Mouse (Mus musculus): ENCODE data around the gene Gal3st2c. TPM values are rescaled to one million over a fixed set of nuclear protein-coding genes. Genes with fewer than 3 reads are reported as not detected.
A peak's percentile ranks its signal among the peaks of the same experiment; 100 is the strongest.

The Gal3st2c gene
- polyA plus RNA-seq, 1 experiment from 2014 or later, result not detected

DNA sequence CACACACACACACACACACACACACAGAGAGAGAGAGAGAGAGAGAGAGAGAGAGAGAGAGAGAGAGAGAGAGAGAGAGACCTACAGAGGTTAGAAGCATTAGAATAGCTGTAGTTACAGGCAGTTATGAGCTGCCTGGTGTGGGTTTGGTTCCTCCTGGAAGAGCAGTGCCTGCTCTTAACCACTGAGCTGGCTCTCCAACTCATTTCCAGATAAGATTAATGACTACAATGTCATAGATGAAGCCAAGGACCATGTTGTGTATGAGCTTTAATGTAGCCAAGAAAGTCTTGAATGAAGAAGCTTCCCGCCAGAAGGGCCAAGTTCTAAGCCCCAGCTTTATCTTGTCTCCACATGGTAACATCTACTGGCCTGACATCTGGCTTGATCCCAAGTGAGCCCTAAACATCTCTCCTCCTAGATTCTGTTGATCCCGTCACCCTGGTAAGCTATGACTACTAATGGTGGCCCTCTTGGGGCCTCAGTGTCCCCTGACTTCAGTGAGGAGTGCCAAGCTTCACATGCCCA lies 42.8 kb downstream of the Gal3st2c start:
- no peak overlapping the region for H3K27ac ChIP-seq (ENCODE audit: low read length)
- no peak overlapping the region for H3K9ac ChIP-seq (ENCODE audit: low read length)

DNA sequence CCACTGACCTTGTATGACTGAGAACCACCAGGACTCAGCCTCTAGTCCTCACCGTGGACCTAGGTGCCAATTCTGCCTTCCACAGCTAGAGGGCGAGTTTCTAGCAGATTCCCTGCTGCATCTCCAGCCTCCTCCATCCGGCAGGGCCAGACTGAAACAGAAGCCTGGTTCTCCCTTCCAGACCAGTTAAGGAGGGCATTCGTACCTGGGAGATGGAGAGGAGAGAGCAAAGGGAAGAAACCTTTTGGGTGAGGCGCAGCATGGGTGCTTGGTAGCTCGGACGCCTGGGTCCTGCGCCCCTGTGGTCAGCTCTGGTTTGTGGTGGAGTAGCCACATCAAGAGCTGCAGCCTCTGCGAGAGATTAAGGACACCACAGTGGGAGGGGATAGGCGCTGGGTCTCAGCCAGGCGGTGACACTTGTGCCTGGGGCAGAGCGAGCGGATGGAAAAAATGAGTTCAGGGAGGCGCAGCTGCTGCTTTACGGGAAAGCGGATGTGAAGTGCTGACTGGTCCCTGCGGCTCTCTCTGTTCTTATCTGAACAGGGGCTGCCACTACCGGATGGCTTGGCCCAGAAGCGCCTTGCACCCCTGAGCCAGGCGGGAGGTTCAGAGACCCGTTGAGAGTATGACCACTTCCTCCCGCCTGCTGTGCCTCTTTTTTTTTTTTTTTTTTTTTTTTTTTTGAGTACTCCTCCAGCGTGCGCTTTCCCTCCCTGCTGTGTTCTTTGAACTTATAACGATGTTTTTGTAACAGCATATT lies 44.9 kb downstream of the Gal3st2c start:
- peak; percentile 82 for ATAC-seq (ENCODE audit: insufficient read depth, low FRiP score)
- Histone ChIP-seq H3K36me3 (ENCODE audit: control insufficient read depth, insufficient read depth, low read length) (no peaks in the 10 kb centered on the region), H3K4me3 (replicated peaks; ENCODE audit: low read length) (peak overlapping the region; percentile 51), H3K27me3 (ENCODE audit: control insufficient read depth, insufficient read depth, low read length) (no peaks in the 10 kb centered on the region), H3K27ac (ENCODE audit: low read length) (peak overlapping the region; percentile 59), H3K9me3 (replicated peaks; ENCODE audit: control insufficient read depth, low read length) (no peaks in the 10 kb centered on the region), H3K4me2 (ENCODE audit: low read depth, low read length) (peak overlapping the region; percentile 81), H3K4me1 (ENCODE audit: control insufficient read depth, insufficient read depth, low read length) (no peaks in the 10 kb centered on the region), H3K9ac (ENCODE audit: low read length) (peak overlapping the region; percentile 66)
- under 1% methylated on average over 25 of the region's 25 CpGs for WGBS

More for the DNA sequence above, 42.8 kb downstream of the Gal3st2c start:
- Histone ChIP-seq H3K9me3 (replicated peaks; ENCODE audit: control insufficient read depth, low read length) (no peaks in the 10 kb centered on the region), H3K36me3 (ENCODE audit: control insufficient read depth, insufficient read depth, low read length) (no peaks in the 10 kb centered on the region), H3K27me3 (ENCODE audit: control insufficient read depth, insufficient read depth, low read length) (no peaks in the 10 kb centered on the region), H3K4me2 (ENCODE audit: low read depth, low read length) (no peak overlapping the region), H3K4me3 (replicated peaks; ENCODE audit: low read length) (no peak overlapping the region), H3K4me1 (ENCODE audit: control insufficient read depth, insufficient read depth, low read length) (no peaks in the 10 kb centered on the region)
- no peak for ATAC-seq (ENCODE audit: insufficient read depth, low FRiP score)
- 76% methylated on average over 2 of the region's 2 CpGs for WGBS

DNA sequence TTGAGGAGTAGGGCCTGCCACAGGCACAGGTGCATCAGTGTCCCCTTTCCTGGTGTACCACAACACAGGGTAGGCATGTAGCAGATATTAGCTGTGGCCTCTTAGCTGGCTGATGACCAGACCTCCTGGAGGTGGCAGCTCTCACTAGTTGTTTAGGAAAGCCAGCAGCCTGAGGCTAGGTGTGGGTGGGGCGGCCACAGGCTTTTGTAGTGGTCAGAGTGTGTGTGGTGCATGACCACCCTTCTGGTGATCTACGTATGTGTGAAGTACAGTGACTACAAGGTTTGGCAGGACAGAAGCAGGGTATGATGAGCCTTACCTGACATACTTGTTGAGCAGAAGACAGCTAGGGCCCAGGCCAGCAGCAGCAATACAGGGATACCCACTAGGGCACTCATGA lies 50.1 kb downstream of the Gal3st2c start:
- no peaks in the 10 kb centered on the region for H3K36me3 ChIP-seq (ENCODE audit: control insufficient read depth, insufficient read depth, low read length)
- no peak overlapping the region for H3K4me2 ChIP-seq (ENCODE audit: low read depth, low read length)
- H3K27me3 ChIP-seq (ENCODE audit: control insufficient read depth, insufficient read depth, low read length), result no peaks in the 10 kb centered on the region
- 87% methylated on average over 2 of the region's 2 CpGs for WGBS
- ATAC-seq (ENCODE audit: insufficient read depth, low FRiP score), result no peak
- no peaks in the 10 kb centered on the region for H3K4me1 ChIP-seq (ENCODE audit: control insufficient read depth, insufficient read depth, low read length)
- no peaks in the 10 kb centered on the region for H3K9me3 ChIP-seq (replicated peaks; ENCODE audit: control insufficient read depth, low read length)
- H3K4me3 ChIP-seq (replicated peaks; ENCODE audit: low read length), result no peak overlapping the region
- H3K27ac ChIP-seq (ENCODE audit: low read length), result no peak overlapping the region
- no peak overlapping the region for H3K9ac ChIP-seq (ENCODE audit: low read length)

DNA sequence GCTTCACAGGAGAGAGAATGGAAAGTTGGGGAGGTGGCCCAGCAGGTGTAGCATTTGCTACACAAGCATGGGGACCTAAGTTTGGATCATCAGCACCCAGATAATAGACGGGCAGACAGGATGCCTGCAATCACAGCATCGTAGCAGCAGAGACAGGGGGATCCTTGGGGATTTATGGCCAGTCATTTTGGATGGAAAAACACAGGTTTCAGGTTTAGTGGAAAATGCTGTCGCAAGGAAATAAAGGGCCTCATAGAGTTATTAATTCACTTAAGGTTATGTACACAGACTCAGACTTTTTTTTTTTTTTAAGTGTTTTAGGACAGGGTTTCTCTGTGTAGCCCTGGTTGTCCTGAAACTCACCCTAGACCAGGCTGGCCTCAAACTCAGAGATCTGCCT lies 55.2 kb downstream of the Gal3st2c start:
- Histone ChIP-seq H3K4me1 (ENCODE audit: control insufficient read depth, insufficient read depth, low read length) (no peaks in the 10 kb centered on the region), H3K4me2 (ENCODE audit: low read depth, low read length) (no peak overlapping the region), H3K4me3 (replicated peaks; ENCODE audit: low read length) (no peak overlapping the region), H3K27me3 (ENCODE audit: control insufficient read depth, insufficient read depth, low read length) (no peaks in the 10 kb centered on the region), H3K27ac (ENCODE audit: low read length) (no peak overlapping the region), H3K9ac (ENCODE audit: low read length) (no peak overlapping the region), H3K36me3 (ENCODE audit: control insufficient read depth, insufficient read depth, low read length) (no peaks in the 10 kb centered on the region), H3K9me3 (replicated peaks; ENCODE audit: control insufficient read depth, low read length) (no peaks in the 10 kb centered on the region)
- ATAC-seq (ENCODE audit: insufficient read depth, low FRiP score), result no peak
- 58% methylated on average over 3 of the region's 3 CpGs for WGBS

DNA sequence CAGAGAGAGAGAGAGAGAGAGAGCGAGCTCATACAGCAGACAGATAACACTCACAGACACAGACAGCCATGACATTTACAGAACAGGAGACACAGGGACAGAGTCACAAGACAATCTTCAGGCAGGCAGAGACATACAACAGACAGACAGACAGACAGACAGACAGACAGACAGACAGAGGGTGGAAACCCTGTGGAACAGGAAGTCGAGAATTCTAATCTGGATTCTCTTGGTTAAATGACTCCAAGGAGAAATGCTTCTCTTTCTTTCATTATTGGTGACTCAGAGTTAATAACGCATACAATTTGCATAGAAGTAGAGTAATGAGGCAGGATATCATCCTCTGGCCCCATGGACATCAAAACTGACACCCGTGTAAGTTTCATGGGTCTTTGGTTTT lies 56.2 kb downstream of the Gal3st2c start:
- no peaks in the 10 kb centered on the region for H3K27me3 ChIP-seq (ENCODE audit: control insufficient read depth, insufficient read depth, low read length)
- no peak for ATAC-seq (ENCODE audit: insufficient read depth, low FRiP score)
- no peak overlapping the region for H3K27ac ChIP-seq (ENCODE audit: low read length)
- no peak overlapping the region for H3K4me2 ChIP-seq (ENCODE audit: low read depth, low read length)
- no peaks in the 10 kb centered on the region for H3K9me3 ChIP-seq (replicated peaks; ENCODE audit: control insufficient read depth, low read length)
- H3K4me3 ChIP-seq (replicated peaks; ENCODE audit: low read length), result no peak overlapping the region
- no peak overlapping the region for H3K9ac ChIP-seq (ENCODE audit: low read length)
- 77% methylated on average over 4 of the region's 4 CpGs for WGBS
- H3K36me3 ChIP-seq (ENCODE audit: control insufficient read depth, insufficient read depth, low read length), result no peaks in the 10 kb centered on the region
- H3K4me1 ChIP-seq (ENCODE audit: control insufficient read depth, insufficient read depth, low read length), result no peaks in the 10 kb centered on the region

DNA sequence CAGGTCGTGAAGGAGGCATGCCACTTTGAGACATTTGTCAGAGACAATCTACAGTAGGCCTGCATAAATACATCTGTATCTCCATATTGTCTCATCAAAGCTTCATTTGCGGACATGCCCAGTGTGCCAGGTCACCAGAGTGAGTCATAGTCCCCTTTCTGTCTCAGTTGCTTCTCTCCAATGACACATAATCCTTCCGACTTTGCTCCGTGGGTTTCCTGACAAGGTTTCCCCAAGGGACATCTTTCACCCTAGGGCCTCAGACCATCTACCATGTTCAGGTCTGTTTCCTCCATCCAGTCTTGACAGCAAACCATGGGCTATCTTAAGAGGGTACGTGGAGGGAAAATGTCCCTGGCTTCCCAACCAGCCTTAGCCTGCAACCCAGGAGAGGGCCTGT lies 60.8 kb downstream of the Gal3st2c start:
- no peak overlapping the region for H3K4me2 ChIP-seq (ENCODE audit: low read depth, low read length)
- H3K27ac ChIP-seq (ENCODE audit: low read length), result no peak overlapping the region
- H3K36me3 ChIP-seq (ENCODE audit: control insufficient read depth, insufficient read depth, low read length), result no peaks in the 10 kb centered on the region
- no peak overlapping the region for H3K4me3 ChIP-seq (replicated peaks; ENCODE audit: low read length)
- H3K9ac ChIP-seq (ENCODE audit: low read length), result no peak overlapping the region
- H3K9me3 ChIP-seq (replicated peaks; ENCODE audit: control insufficient read depth, low read length), result no peaks in the 10 kb centered on the region
- 79% methylated on average over 5 of the region's 5 CpGs for WGBS
- ATAC-seq (ENCODE audit: insufficient read depth, low FRiP score), result no peak
- H3K4me1 ChIP-seq (ENCODE audit: control insufficient read depth, insufficient read depth, low read length), result no peaks in the 10 kb centered on the region
- no peaks in the 10 kb centered on the region for H3K27me3 ChIP-seq (ENCODE audit: control insufficient read depth, insufficient read depth, low read length)

DNA sequence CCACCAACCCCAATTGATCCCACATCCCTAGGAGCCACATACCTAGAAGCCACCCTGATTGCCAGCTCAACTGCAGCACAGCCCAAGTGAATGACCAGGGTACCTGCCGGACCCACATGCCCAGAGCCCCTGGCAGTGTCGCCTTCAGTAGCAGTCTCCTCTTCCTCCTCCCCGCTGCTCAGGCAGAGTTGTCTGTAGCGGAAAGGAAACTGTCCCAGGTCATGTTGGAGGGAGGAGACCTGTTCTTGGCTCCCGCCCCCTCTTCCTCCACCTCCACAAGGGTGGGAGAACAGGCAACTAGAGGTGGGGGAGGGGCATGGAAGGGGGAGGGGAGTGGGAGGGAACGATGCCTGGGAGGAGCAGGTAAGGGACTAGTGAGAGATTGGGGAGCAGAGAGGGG lies 62.1 kb downstream of the Gal3st2c start, which contains the start of gene Pdcd1:
Pdcd1 (minus strand) TSS at position 181 of the 400 bp plus-strand sequence.
- Histone ChIP-seq H3K4me3 (replicated peaks; ENCODE audit: low read length) (no peak within 1 kb of the TSS), H3K4me2 (ENCODE audit: low read depth, low read length) (no peak within 1 kb of the TSS), H3K27me3 (ENCODE audit: control insufficient read depth, insufficient read depth, low read length) (no peaks in the 10 kb centered on the region), H3K27ac (ENCODE audit: low read length) (no peak within 1 kb of the TSS), H3K36me3 (ENCODE audit: control insufficient read depth, insufficient read depth, low read length) (no peaks in the 10 kb centered on the region), H3K9me3 (replicated peaks; ENCODE audit: control insufficient read depth, low read length) (no peaks in the 10 kb centered on the region), H3K9ac (ENCODE audit: low read length) (no peak within 1 kb of the TSS), H3K4me1 (ENCODE audit: control insufficient read depth, insufficient read depth, low read length) (no peaks in the 10 kb centered on the region)
- ATAC-seq (ENCODE audit: insufficient read depth, low FRiP score), result no peak; the same call in 1 of the 2 replicates
- 49% methylated on average over 6 of the region's 6 CpGs for WGBS

DNA sequence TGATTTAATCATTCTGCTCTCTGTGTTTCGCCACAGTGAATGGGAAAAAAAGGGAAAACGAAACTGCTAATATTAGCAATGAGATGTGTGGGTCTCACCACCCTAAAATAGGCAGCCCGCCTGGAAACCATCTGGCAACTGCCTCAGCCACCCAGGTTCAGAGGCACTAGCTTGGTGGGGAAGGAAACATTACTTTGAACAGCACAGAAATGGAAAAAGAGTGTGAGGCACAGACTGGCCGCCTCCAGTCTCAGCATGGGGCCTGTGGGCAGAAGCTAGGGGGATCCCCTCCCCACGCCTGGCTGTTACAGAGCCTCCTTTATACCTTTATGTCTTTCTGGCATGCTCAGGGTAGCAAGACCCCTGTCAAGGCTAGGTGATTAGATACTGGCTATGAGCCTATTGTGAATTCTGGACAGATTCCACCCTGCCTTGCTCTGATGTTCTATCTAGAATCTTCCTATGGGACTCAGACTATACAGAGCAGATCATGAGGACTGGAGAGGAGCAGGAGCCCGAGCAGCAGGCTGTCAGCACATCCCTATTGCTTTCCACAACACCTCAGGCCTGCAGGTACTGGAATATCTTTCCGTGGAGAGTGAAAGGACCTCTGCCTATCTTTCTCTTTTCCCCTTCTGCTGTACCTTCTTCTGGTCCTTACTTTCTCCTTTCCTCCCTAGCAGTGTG lies 63.4 kb downstream of the Gal3st2c start:
- no peak overlapping the region for H3K9ac ChIP-seq (ENCODE audit: low read length)
- H3K27ac ChIP-seq (ENCODE audit: low read length), result no peak overlapping the region
- WGBS, result 68% methylated on average over 7 of the region's 7 CpGs
- no peaks in the 10 kb centered on the region for H3K9me3 ChIP-seq (replicated peaks; ENCODE audit: control insufficient read depth, low read length)
- H3K4me1 ChIP-seq (ENCODE audit: control insufficient read depth, insufficient read depth, low read length), result no peaks in the 10 kb centered on the region
- no peak for ATAC-seq (ENCODE audit: insufficient read depth, low FRiP score)
- H3K27me3 ChIP-seq (ENCODE audit: control insufficient read depth, insufficient read depth, low read length), result no peaks in the 10 kb centered on the region
- H3K4me3 ChIP-seq (replicated peaks; ENCODE audit: low read length), result no peak overlapping the region
- H3K4me2 ChIP-seq (ENCODE audit: low read depth, low read length), result no peak overlapping the region
- no peaks in the 10 kb centered on the region for H3K36me3 ChIP-seq (ENCODE audit: control insufficient read depth, insufficient read depth, low read length)

DNA sequence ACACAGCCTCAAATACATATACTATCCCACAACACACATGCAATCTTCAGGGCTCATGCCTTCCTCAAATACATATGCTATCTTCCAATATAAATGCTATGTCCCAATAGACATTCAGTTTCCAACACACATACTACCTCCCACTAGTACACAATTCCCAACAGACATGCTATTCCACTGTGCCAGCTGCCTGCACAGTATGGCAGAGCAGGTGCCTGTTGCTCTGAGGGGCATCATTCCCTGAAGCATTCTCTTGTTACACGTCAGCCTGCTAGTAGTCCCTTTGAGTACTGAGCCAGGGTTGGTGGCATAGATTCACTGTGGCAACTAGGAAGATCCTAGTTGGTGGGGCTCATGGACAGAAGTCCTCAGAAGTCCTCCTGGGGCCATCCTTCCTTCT lies 64.2 kb downstream of the Gal3st2c start:
- 68% methylated on average over 1 of the region's 1 CpGs for WGBS
- ATAC-seq (ENCODE audit: insufficient read depth, low FRiP score), result no peak
- no peak overlapping the region for H3K4me3 ChIP-seq (replicated peaks; ENCODE audit: low read length)
- H3K9me3 ChIP-seq (replicated peaks; ENCODE audit: control insufficient read depth, low read length), result no peaks in the 10 kb centered on the region
- no peak overlapping the region for H3K27ac ChIP-seq (ENCODE audit: low read length)
- H3K27me3 ChIP-seq (ENCODE audit: control insufficient read depth, insufficient read depth, low read length), result no peaks in the 10 kb centered on the region
- no peak overlapping the region for H3K4me2 ChIP-seq (ENCODE audit: low read depth, low read length)
- H3K4me1 ChIP-seq (ENCODE audit: control insufficient read depth, insufficient read depth, low read length), result no peaks in the 10 kb centered on the region
- no peaks in the 10 kb centered on the region for H3K36me3 ChIP-seq (ENCODE audit: control insufficient read depth, insufficient read depth, low read length)
- H3K9ac ChIP-seq (ENCODE audit: low read length), result no peak overlapping the region

Data from stomach, embryonic 16.5 days (tissue).